Mouse (Mus musculus): ENCODE data around the gene Btrc. TPM values are rescaled to one million over a fixed set of nuclear protein-coding genes. Genes with fewer than 3 reads are reported as not detected.
A peak's percentile ranks its signal among the peaks of the same experiment; 100 is the strongest.

Gene Btrc
- total RNA-seq, 4 experiments from 2014 or later = 21.8 to 23.3 (median 22.2) TPM

- no peak for DNase-seq (ENCODE audit: low spot score)
Observed at GRCm38 (mm10) chr19:45472691-45473520, 109.4 kb downstream of the Btrc start.

GRCm38 (mm10) chr19:45474686-45475085, 111.2 kb downstream of the Btrc start:
- no peak for DNase-seq (ENCODE audit: low spot score)

- no peak for DNase-seq (ENCODE audit: low spot score)
Observed at GRCm38 (mm10) chr19:45475928-45476553, 112.5 kb downstream of the Btrc start.

DNA sequence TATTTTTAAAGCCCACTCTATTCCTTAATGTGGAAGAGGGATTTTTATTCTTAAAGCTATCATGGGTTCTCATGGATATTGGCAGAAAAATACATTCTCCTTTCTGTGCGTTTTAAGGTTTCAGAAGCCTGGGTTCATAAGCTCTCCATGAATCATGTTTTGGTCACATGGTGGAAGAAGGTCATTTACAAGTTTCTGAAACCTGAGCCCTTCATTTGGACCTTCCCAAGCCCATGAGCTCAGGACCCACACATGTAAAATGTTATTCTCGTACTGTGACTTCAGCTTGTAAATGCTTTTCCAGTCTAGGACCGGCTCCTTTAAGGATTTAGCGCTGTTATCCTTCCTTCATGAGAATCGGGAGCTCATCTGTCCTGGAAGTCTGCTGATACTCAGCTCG, 116.0 kb downstream of the Btrc start:
- DNase-seq (ENCODE audit: low spot score) = no peak

GRCm38 (mm10) chr19:45480490-45480889, 117.0 kb downstream of the Btrc start:
- DNase-seq (ENCODE audit: low spot score) = no peak

- DNase-seq (ENCODE audit: low spot score) = no peak
Observed at GRCm38 (mm10) chr19:45480951-45481350, 117.4 kb downstream of the Btrc start.

DNA sequence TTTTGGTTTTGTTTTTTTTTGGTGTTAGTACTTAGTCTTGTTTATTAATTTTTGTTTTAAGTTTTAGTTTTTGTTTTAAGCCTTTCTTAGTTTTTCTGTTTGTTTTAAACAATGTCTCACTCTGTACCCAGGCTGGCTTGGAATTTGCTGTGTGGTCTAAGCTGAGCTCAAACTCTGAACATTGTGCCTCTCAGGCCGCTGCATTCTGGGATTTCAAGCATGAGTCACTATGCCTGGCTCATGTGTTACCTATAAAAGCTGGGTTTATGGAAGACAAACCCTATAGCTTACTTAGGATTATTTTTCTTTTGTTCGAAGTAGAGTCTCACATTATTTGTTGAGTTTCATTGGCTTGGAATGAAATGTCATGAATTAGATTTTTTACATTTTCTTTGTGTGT, 119.9 kb downstream of the Btrc start:
- no peak for DNase-seq (ENCODE audit: low spot score)

GRCm38 (mm10) chr19:45486206-45486991, 122.9 kb downstream of the Btrc start:
- no peak for DNase-seq (ENCODE audit: low spot score)

GRCm38 (mm10) chr19:45486992-45487387, 123.5 kb downstream of the Btrc start:
- DNase-seq (ENCODE audit: low spot score) = no peak

DNA sequence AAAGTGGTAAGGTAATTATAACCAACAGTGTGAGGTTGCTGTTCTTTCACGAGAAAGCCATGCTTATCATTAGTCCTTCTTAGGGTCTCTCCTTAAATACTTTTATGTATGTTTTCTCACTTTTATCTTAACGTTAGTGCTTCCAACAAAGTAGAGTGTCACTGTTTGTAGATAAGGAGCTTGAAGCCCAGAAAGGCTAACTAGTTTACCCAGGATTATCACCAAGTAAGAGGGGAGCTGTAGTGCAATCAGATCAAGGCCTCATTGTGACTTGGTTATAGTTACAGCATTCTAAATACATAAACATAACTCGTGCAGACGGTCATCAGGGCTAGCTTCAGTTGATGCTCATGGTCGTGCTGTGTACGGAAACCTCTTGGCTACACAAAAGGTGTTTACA, 126.4 kb downstream of the Btrc start:
- no peak for DNase-seq (ENCODE audit: low spot score)

DNA sequence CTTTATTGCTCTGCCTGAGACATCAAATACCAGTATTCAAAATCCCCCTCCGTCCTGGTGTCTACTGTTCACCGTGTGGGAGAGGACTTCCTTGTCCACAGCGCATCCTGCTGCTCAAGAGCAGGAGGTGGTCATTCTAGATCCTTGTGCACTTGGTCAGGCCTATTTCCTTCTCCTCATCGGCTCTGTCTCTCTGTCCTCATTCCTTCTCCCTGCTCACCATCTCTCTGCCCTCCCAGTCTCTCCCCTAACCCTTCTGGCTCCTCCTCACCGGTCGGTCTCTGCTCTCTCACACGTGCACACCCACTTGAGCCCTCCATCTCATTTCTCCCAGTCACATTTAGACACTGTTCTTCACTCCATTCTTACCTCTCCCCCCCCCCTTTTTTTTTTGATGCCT, 127.7 kb downstream of the Btrc start:
- DNase-seq (ENCODE audit: low spot score) = no peak

- no peak for DNase-seq (ENCODE audit: low spot score)
Observed at GRCm38 (mm10) chr19:45494121-45494775, 130.7 kb downstream of the Btrc start.

- DNase-seq (ENCODE audit: low spot score) = no peak
Observed at GRCm38 (mm10) chr19:45505446-45505845, 141.9 kb downstream of the Btrc start.

GRCm38 (mm10) chr19:45507531-45507930, 144.0 kb downstream of the Btrc start:
- peak; percentile 53 for DNase-seq (ENCODE audit: low spot score)

- no peak for DNase-seq (ENCODE audit: low spot score)
Observed at GRCm38 (mm10) chr19:45510680-45511079, 147.1 kb downstream of the Btrc start.

- DNase-seq (ENCODE audit: low spot score) = no peak
Observed at GRCm38 (mm10) chr19:45511406-45511805, 147.9 kb downstream of the Btrc start.

DNA sequence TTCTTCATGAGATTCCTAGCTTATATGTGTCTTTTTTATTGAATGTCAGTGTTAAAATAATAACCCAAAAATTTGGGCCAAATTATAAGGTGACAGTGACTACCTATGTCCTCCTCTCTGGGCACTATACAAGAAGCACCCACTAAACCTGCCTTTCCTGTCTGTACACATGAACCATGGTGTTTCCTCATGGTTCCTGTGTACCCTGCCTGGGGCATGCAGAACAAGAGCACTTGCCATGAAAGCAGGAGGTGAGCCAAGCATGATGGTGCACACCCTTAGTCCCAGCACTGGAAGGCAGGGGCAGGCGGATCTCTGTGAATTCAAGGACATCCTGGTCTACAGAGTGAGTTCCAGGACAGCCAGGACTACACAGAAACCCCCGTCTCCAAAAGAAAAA, 151.8 kb downstream of the Btrc start:
- no peak for DNase-seq (ENCODE audit: low spot score)

DNA sequence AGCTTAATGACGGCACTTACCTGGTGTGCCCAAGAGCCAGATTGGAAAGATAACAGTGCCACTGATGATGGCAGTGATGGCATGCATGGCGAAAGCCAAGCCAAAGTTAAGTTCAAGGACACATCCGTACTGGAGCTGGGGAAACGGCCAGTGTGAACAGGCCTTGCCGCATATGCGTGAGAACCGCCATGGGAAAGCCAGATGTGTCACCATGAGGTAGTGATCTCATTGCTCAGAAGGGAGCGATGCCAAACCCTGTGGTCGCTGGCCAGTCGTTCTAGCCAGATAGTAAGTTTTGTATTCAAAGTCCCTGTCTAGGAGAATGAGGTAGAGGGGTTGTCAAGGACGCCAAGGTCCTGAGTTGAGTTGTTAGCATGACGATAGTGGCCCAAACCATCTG, 152.7 kb downstream of the Btrc start:
- DNase-seq (ENCODE audit: low spot score) = no peak

GRCm38 (mm10) chr19:45527382-45527781, 163.8 kb downstream of the Btrc start:
- DNase-seq (ENCODE audit: low spot score) = no peak

GRCm38 (mm10) chr19:45527931-45528534, 164.5 kb downstream of the Btrc start:
- no peak for DNase-seq (ENCODE audit: low spot score)

GRCm38 (mm10) chr19:45529294-45529693, 165.8 kb downstream of the Btrc start:
- no peak for DNase-seq (ENCODE audit: low spot score)
